Mouse (Mus musculus): Measurements from ENCODE around the gene Ikbke. TPM values are rescaled to one million over a fixed set of nuclear protein-coding genes. Genes with fewer than 3 reads are reported as not detected.

The Ikbke gene
- polyA plus RNA-seq, 1 experiment from 2014 or later = 0.21 TPM

DNA sequence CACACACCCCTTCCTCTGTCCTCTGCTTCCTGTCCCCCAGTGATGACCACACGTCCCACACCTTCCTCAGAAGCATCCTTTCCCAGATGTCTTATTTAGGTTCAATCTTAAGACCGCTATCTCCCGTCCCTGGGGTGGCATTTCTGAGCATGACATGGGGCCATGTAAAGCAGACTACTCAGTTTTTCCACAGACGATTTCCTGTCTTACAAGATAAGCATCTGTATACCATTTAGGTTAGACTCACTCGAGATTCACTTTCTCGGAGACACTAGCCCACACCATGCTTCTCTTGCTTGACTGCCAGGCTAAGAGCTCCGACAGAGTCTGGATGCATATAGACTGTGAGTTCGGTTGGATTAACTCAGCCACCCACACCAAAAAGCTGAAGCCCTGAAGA, 74.9 kb downstream of the Ikbke start:
- ATAC-seq = no peak
- H3K4me1 ChIP-seq = no peaks in the 10 kb centered on the region
- H3K9ac ChIP-seq = no peak overlapping the region
- WGBS = 90% methylated on average over 8 of the region's 8 CpGs
- H3K9me3 ChIP-seq (replicated peaks) = no peaks in the 10 kb centered on the region
- no peaks in the 10 kb centered on the region for H3K27me3 ChIP-seq
- no peaks in the 10 kb centered on the region for H3K36me3 ChIP-seq (ENCODE audit: poor library complexity, severe bottlenecking)
- no peak overlapping the region for H3K4me3 ChIP-seq
- H3K27ac ChIP-seq = no peak overlapping the region
- no peak overlapping the region for H3K4me2 ChIP-seq

Other genes with a start within 250 kb of the Ikbke start
- 28.4 and 30.5 TPM in 2 replicates for gene Mapkapk2, start 181.8 kb downstream of the Ikbke start, polyA plus RNA-seq (2015; fragmentation: Nextera tagmentation; extraction: Ambion mirVana)
- 16.7 and 18.9 TPM in 2 replicates for gene Dyrk3, start 141.3 kb downstream of the Ikbke start, polyA plus RNA-seq (2015; fragmentation: Nextera tagmentation; extraction: Ambion mirVana)
- 55.0 and 60.6 TPM in 2 replicates for gene Eif2d, start 126.4 kb downstream of the Ikbke start, polyA plus RNA-seq (2015; fragmentation: Nextera tagmentation; extraction: Ambion mirVana)
- gene Rassf5, start 34.3 kb downstream of the Ikbke start, polyA plus RNA-seq (2015; fragmentation: Nextera tagmentation; extraction: Ambion mirVana) = 0.98 and 1.1 TPM in 2 replicates
- gene Srgap2, start 247.7 kb upstream of the Ikbke start, polyA plus RNA-seq (2015; fragmentation: Nextera tagmentation; extraction: Ambion mirVana) = 14.5 and 16.8 TPM in 2 replicates
- gene Fam72a, start 248.3 kb upstream of the Ikbke start, polyA plus RNA-seq (2015; fragmentation: Nextera tagmentation; extraction: Ambion mirVana) = 3.7 and 4.3 TPM in 2 replicates

Data from forebrain, embryonic 13.5 days (tissue).